Mouse (Mus musculus) neutrophil, adult 5-6 weeks (primary cell): ENCODE results near the gene Prep. TPM values are rescaled to one million over a fixed set of nuclear protein-coding genes. Genes with fewer than 3 reads are reported as not detected.

Experiments used
- ATAC-seq: fragments of 151-379, 151-347 bp; 2 replicates; pipeline ENCODE4 v1.8.0; 2017; ENCODE audit warnings: mild to moderate bottlenecking, moderate TSS enrichment; ENCODE audit not compliant: insufficient number of reproducible peaks, poor library complexity, low FRiP score, severe bottlenecking; ENCODE audit errors: extremely low read depth
- total RNA-seq: library from RNA; stranded (forward); fragments of 200-1000 nt; gene quantifications from 2 replicates; pipeline ENCODE4 v1.2.3, GENCODE M21; 2017

Prep gene
- total RNA-seq, 1 experiment from 2014 or later, result 11.2 TPM

DNA sequence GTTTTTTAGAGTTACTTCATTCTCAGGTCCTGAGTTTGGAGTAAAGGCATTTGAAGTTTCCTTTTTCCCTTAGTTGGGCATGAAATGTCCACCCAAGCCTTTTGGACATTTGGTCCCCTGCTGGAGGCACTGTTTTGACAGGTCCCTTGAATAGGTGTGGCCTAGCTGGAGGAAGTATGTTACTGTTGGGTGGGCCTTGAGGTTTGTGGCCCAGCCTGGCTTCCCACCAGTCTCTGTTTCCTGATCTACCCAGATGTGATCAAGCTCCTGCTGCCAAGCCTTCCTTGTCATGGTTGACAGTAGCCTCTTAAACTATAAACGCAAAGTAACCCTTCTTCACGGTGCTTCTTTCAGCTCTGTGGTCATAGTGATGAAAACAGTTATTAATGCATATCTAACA is 40.3 kb downstream of the Prep start:
- peak; percentile 47 for ATAC-seq

DNA sequence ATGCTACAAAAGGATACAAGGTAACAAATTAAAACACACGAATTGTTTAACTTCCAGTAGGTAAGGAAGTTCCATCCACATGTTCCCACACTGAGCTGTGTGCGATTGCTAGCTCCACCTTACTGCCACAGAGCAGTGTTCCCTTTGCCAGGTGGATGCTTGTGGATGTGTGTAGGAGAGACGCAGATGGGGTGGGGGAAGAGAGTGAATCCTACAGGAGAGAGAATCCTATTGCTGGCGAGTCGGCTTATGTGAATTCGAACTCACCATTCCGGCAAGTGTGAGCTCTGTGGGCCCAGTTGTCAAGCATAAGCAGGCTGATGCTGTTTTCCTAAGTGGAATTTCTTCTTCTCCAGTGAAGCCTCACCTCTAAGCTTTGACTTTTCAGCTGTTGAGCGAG is 42.0 kb downstream of the Prep start:
- ATAC-seq, result no peak

DNA sequence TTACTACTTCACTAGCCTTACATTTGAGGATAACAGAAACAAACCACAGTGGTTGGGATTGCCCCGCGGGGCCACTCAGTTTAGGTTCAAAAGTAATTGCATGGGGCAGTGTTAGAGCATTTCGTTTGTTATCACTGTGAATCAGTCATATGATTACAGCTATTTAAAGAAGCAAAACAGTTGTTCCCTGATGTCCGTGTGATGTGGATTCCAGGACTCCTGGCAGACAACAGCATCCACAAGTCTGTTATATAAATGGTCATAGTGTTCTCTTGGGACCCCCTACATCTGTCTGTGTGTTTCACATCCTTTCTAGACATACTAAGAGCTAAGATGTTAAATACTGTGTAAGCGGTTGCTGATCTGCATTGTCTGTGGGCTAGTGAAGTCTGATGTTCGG is 43.0 kb downstream of the Prep start:
- ATAC-seq, result no peak

DNA sequence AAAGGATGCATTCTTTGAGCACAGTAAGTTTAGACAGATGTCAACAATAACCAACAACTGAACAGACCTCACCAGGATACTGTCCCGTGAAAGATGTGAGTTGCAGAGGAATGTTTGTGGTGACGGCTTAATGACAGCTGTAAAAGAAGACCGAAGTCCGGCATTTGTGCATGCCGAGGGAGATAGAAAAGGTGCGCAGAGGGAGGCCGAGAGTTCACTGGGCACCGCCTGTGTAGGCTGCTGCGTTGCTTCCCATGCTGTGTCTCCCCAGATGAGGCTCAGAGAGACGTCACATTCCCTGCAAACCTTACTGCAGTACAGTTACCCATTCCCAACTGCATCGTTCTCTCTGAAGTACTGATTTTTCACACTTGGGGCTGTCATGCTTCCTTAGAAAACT is 45.9 kb downstream of the Prep start:
- ATAC-seq, result no peak

DNA sequence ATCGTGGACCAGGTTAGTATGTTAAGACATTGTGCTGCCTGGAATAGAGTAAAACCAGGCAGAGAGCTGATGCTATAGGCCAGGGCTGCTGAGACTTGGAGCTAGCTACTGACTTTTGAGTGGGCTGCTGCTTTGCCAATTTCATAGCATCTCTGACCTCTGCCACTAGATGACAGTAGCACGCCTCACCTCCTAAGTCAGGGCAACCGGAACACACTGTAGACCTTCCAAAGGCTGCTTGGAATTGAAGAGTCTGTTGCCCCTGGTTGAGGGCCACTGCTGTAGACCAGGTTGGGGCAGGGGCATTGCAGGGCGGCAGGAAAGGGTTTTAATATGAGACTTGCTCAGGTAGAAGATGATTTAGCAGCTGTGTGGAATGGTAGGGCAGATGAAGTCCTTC is 47.5 kb downstream of the Prep start:
- ATAC-seq, result no peak

DNA sequence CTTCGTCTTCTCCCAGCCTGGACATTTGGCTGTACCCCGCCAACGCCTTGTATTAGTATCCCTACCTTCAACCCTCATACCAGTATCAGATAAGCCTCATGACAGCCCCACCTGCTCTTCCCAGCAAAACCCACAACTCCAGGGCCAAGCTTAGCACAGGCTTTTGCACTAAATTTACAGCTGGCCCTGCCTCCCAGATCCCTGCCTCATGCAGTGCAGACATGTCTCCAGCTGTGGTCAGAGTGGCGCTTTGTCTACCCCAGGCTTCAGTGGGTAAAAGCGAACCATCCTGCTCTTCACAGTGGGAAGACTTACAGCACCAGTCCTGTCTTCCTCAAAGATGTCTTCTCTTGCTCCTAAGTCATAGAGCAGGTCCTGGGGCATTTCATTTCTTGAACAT is 49.8 kb downstream of the Prep start:
- ATAC-seq, result no peak

DNA sequence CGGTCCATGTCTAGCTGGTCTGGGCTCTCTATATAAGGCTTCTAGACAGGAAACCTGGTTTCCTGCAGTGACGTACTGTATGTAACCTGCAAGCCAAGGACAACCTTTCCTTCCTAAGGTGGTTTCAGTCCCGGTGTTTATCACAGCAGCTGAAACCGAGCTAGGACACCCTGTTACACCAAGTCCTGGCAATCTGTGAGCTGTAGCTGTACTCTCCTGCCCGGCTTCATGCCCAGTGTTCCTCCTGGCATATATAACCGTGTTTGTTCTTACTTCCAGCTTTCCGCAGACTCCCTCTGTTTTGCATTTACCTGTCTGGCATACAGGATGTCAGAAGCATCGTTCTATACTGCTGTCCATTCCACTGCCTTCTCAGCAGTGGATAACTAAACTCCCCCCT is 51.4 kb downstream of the Prep start:
- ATAC-seq, result no peak

DNA sequence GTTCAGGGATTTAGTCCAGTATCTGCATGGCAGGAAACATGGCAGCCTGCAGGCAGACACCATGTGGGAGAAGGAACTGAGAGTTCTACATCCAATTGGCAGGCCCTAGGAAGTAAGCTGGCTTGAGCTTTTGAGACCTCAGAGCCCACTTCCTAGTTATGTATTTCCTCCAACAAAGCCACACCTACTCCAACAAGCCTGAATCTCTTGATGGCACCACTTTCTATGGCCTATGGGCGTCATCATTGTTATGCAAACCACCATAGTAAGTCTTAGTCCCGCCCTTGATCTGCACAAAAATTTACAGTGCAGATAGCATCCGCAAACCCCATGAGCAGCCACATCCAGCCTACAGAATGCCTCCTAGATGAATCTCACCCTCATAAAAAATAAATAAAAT is 54.6 kb downstream of the Prep start:
- no peak for ATAC-seq

DNA sequence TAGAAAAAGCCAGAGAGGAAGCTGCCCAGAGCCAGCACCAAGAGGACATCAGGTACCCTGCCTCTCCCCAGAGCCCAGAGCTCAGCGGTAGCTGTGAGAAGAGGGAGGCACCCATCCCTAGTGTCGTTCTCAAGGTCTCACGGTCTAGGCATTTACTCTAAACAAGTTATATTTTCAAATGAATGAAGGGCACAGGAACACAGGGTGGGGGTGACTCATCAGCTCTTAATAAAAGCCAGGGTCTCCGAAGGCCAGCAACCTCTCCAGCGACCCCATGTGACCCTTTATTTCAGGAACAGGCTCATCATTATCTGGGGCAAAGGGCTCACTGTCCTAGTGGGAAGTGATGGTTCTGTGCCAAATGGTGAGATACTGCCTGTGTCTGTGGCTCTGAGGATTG is 55.5 kb downstream of the Prep start:
- no peak for ATAC-seq

DNA sequence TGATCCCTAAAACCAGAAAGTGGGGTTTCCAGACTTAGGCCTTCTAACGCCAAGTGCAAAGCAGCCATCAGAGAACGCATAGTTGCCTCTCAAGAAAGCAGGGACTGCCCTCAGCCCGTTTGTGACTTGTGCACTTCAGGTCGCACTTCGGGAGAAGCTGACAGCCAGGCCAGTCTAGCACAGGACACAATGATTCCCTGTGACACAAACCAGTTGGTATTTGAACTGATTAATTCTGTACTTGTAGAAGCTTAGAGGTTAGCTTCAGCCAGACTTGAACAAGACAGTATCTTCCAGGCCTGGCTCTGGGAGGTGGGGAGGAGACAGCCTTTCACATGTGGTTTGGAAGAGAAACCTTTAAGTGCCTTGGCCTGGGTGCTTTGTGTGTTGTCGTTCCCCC is 56.0 kb downstream of the Prep start:
- ATAC-seq, result no peak

DNA sequence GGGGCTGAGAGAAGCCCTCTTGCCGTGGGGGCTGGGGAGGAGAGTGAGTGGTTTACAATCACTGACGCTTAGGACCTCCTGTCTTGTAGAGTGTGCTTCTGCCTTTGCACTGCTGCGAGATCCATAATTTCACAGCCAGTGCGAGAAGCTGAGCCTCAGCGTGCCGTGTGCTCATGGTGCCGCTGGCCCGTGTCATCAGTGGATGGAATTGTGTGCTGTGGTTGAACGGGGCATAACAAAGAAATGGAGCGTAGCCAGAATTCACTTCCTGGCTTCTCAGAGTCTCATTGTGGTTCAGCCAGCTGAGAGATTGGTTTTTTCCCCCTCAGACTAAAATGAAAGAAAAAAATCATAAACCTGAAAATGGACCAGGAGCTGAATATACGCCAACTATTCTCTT is 62.1 kb downstream of the Prep start:
- ATAC-seq, result peak; percentile 34; the same call in 1 of the 2 replicates

DNA sequence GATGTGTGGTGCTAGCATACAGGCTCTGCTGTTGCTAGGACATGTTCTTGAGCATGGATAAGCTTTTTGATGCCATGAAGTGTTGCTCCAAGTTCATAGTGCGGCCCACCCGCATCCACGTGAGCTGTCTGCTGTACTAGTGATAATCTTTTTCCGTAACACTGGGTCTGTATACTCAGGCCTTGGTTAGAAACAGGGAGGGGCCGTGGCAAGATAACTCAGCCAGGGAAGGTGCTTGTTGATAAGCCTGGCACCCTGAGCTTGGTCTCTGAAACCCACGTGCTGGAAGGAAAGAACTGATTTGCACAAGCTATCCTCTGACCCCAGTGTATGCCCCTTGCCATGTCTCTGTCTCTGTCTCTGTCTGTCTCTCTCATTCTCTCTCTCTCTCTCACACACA is 63.0 kb downstream of the Prep start:
- ATAC-seq, result no peak

DNA sequence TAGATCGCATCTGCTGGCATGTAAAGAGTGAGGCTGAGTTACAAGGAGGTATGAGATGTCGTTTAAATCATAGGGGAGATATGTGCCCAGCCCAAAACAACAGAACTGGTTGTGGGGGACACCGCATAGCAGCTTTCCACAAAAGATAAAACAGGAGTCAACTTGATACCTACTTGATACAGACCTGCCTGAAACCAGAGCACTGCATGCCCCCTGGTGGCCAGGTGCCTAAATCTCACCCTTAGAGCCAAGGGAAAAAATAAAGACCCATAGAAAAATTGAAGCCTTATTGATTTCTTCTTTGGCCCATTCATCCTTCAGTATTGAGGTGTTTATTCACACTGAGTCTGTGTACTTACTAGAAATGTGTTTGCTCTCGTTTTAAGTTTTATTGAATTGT is 65.4 kb downstream of the Prep start:
- ATAC-seq, result peak; percentile 68

DNA sequence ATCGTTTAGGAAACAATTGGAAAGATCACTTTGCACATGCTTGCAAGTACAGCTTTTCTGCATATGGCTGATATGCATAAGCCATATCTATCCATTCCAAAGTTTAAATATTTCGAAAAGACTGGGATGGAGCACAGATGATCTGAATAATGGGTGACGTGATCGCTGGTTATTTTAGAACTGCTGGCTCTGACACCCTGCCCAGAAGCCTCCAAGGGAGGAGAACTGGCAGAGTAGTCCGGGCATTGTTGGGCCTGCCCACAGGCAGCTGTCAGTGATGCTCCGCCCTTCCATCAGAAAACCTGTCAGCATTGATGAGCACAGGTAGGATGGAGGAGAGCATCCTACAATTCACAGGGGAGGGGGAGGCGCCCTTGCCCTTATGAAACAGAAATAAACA is 69.8 kb downstream of the Prep start:
- no peak for ATAC-seq

DNA sequence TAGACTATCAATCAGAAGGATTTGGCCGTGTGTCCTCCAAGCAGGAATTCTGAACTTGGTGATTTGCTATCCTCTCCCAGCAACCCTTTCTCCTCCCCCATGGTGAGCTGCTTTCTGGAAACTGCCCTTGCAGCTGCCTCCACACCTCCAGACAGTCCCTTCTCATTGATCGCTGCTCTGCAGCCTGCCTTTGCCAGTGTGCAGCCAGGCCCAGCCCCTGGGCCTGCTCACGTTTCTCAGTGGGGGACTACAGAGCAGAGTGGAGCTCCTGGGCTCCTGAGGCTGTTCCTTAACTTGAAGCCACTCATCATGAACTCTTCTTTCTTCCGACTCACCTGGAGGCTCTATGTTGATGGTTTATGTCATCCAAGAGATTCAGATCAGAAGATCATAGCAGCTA is 72.9 kb downstream of the Prep start:
- ATAC-seq, result no peak

DNA sequence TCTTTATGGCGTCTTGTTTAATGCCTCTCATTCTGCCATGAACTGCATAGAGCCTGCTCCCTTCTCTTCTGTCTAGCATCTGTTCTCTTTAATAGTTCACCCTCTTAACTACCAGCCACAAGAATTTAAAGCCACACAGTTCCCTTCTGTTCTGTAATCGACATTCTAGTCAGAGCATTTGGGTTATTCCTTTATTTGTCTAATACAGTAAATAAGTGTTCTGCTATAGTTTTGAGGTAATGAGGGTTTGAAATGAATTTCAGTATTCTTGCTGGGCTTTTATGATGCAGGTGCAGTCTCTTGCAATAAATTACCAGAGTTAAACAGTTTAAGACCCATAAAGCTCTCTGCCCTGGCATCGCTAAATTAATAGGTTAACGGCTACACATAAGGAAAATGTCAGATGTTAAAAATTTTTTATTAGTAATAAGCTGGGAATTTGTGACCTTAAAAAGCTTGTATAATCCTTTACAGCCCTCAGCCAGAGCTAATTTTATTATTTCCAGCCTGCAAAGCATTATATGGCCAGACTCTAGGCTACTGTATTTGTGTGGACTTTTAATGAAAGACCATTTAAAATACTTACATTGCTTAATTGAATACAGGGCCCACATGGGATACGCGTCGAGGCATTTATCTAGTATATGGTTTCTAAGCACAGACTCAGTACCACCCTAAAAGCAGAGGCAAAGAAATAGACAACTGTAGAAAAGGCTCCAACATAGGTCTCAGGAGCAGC is 73.6 kb downstream of the Prep start:
- no peak for ATAC-seq

DNA sequence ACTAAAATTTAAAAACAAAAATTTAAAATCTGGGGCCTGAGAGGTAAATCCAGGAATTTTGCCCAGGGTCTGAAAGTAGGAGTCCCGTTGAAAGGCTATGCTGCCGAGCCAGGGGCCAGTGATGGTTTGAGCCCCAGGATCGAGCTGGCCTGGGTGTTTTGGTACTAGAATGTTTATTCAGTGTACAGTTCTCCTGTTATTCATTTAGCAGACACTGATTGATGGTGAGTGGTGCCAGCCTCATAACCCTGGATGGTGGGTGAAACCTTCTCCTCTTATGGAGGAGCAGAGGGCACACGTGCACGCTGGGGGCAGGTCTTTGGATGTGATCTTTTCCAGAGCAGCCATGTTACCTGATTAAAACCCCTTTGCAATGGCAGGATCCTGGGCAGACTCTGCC is 75.4 kb downstream of the Prep start:
- ATAC-seq, result no peak

DNA sequence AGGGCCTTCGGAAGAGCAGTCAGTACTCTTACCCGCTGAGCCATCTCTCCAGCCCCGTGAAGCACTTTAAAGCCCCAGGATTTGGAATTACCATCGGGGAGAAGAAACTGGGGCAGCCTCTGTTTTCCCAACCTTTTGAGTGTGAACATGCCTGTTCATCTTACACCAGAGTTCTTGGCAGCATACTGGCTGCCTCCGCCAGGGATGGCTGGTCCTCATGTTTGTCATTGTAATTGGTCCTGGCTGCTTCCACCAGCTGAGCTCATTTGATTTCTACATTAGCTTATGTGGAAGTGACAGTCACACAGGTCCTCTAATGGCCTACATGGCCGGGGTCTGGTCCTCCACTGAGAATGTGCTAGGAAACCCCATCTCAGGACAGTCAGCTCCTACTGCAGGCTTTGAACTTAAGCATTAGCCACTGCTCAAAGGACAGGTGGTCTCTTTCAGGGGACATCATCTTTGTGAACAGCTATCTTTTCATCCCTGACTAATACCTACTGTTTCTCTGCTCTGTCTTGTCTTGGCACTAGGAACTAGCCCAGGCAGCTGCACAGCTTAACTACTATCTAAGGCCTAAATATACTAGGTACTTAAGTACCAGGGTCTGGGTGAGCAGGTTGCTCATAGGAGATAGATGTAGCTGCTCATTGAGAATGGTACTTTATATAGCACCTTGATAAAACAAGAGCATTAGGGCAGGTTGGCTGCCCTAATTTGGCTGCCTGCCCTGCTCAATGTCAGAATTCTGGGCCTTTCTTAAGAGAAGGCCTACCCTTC is 77.2 kb downstream of the Prep start:
- ATAC-seq, result no peak

DNA sequence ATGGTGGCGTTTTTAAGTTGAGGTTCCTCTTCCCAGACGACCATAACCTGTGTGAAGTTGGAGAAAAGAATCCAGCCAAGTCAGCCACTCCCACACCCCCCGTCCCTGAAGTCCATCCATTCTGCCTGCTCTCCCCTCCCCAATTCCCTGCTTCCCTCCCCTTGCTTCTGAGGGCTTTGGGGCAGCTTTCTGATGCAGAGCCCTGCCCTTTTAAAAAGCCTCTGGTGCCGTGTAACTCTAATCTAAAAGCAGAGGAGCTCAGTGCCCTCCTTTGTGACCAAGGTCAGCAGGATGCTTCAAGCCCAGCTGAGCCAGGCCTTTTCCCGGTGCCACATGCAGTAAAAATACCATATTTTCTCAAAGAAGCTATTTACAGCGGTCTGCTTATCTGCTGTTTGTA is 79.8 kb downstream of the Prep start:
- ATAC-seq, result no peak

DNA sequence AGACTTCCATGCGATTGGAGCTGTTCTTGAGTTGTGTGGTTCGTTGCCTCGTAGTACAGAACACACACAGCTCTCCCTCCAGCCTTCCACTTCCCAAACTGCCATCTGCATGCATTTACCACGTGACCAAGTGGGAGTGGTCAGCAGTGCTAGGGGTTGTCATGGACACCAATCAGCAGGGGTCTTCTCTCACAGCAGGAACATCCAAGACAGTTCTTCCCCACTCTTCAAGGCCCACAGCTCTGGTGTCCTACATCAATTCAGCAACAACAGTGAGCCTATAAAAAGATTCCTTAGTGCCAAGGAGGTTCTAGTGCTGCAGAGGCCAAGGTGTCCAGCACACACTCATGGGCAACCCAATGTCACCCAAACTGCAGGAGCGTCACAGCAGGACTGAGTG is 84.1 kb downstream of the Prep start:
- ATAC-seq, result no peak
